Mouse (Mus musculus): ENCODE results near the gene Tbc1d1. TPM values are rescaled to one million over a fixed set of nuclear protein-coding genes. Genes with fewer than 3 reads are reported as not detected.

The Tbc1d1 gene
- polyA plus RNA-seq, 1 experiment from 2014 or later, result 27.4 TPM

- 56% methylated on average over 11 of the region's 11 CpGs for WGBS
- H3K9ac ChIP-seq (ENCODE audit: low read length), result no peak overlapping the region
- H3K4me1 ChIP-seq (ENCODE audit: control insufficient read depth, insufficient read depth, low read length), result peaks cover 13% of the 10 kb centered on the region
- H3K27ac ChIP-seq (ENCODE audit: low read length), result no peak overlapping the region
- no peak overlapping the region for H3K4me2 ChIP-seq (ENCODE audit: low read depth, low read length)
- peaks cover 5% of the 10 kb centered on the region for H3K36me3 ChIP-seq (ENCODE audit: control insufficient read depth, insufficient read depth)
- no peak overlapping the region for H3K4me3 ChIP-seq (ENCODE audit: low read length)
- H3K9me3 ChIP-seq (replicated peaks; ENCODE audit: control insufficient read depth, low read length), result peaks cover 9% of the 10 kb centered on the region
- ATAC-seq (replicated peaks; ENCODE audit: extremely low read depth, insufficient read depth, low FRiP score), result no peak
- H3K27me3 ChIP-seq (ENCODE audit: control insufficient read depth, insufficient read depth, low read length), result no peaks in the 10 kb centered on the region
Measured at GRCm38 (mm10) chr5:64193353-64193752, 37.2 kb downstream of the Tbc1d1 start.

- H3K27me3 ChIP-seq (ENCODE audit: control insufficient read depth, insufficient read depth, low read length), result no peaks in the 10 kb centered on the region
- no peak overlapping the region for H3K27ac ChIP-seq (ENCODE audit: low read length)
- H3K4me2 ChIP-seq (ENCODE audit: low read depth, low read length), result no peak overlapping the region
- peaks cover 13% of the 10 kb centered on the region for H3K4me1 ChIP-seq (ENCODE audit: control insufficient read depth, insufficient read depth, low read length)
- peaks cover 2% of the 10 kb centered on the region for H3K9me3 ChIP-seq (replicated peaks; ENCODE audit: control insufficient read depth, low read length)
- 90% methylated on average over 1 of the region's 1 CpGs for WGBS
- no peaks in the 10 kb centered on the region; the same call in 1 of the 2 replicates for H3K36me3 ChIP-seq (ENCODE audit: control insufficient read depth, insufficient read depth)
- ATAC-seq (replicated peaks; ENCODE audit: extremely low read depth, insufficient read depth, low FRiP score), result 0 out of 2 replicates have a peak, but pooled peaks have one; percentile 21
- no peak overlapping the region for H3K9ac ChIP-seq (ENCODE audit: low read length)
- no peak overlapping the region for H3K4me3 ChIP-seq (ENCODE audit: low read length)
Measured at GRCm38 (mm10) chr5:64196250-64196865, 40.3 kb downstream of the Tbc1d1 start.

DNA sequence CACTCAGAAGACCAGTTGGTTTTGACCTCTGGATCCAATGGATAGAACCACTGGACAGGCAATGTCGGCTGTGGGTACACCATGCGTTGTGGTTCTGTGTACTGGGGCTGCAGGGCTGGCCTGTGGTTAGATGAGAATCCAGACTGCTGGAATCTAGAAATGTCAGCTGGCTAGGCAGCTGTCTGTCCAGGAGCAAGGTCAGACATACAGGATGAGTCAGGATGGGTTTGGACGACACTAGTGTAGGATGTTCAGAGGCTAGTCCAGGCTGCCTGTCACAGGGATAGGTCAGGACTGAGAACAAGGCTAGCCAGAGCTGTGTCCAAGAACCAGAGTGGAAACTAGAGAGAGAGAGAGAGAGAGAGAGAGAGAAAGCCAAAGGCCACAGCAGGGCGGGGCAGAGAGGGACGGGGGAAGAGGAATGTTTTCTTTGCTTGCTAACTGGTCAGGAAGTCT lies 40.8 kb downstream of the Tbc1d1 start:
- ATAC-seq (replicated peaks; ENCODE audit: extremely low read depth, insufficient read depth, low FRiP score), result peak; percentile 53
- Histone ChIP-seq H3K27me3 (ENCODE audit: control insufficient read depth, insufficient read depth, low read length) (no peaks in the 10 kb centered on the region), H3K27ac (ENCODE audit: low read length) (no peak overlapping the region), H3K4me2 (ENCODE audit: low read depth, low read length) (no peak overlapping the region), H3K4me1 (ENCODE audit: control insufficient read depth, insufficient read depth, low read length) (peaks cover 13% of the 10 kb centered on the region), H3K9ac (ENCODE audit: low read length) (no peak overlapping the region), H3K4me3 (ENCODE audit: low read length) (no peak overlapping the region), H3K9me3 (replicated peaks; ENCODE audit: control insufficient read depth, low read length) (no peaks in the 10 kb centered on the region; the same call in 1 of the 2 replicates), H3K36me3 (ENCODE audit: control insufficient read depth, insufficient read depth) (no peaks in the 10 kb centered on the region)
- WGBS, result 61% methylated on average over 5 of the region's 5 CpGs

DNA sequence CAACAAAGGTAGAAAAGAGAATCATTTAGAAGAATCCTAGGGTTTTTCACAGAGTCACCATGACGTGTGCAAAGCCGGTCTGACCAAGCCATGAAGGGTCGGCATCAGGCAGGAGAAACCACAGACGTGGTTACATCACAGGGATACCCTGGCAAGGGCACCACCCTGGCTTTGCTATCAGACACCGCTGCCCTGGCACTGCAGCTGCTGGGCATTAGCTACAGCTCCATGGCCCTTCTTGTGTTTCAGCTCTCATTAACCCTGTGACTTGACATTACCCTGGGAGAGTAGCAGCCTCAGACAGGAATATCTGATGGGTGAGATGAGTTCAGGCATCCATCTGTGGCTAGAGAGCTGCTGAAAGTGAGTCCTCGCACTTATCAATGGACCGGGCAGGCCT lies 42.5 kb downstream of the Tbc1d1 start:
- Histone ChIP-seq H3K27ac (ENCODE audit: low read length) (no peak overlapping the region), H3K4me2 (ENCODE audit: low read depth, low read length) (no peak overlapping the region), H3K4me3 (ENCODE audit: low read length) (no peak overlapping the region), H3K9me3 (replicated peaks; ENCODE audit: control insufficient read depth, low read length) (no peaks in the 10 kb centered on the region), H3K36me3 (ENCODE audit: control insufficient read depth, insufficient read depth) (no peaks in the 10 kb centered on the region), H3K9ac (ENCODE audit: low read length) (no peak overlapping the region), H3K4me1 (ENCODE audit: control insufficient read depth, insufficient read depth, low read length) (peaks cover 13% of the 10 kb centered on the region), H3K27me3 (ENCODE audit: control insufficient read depth, insufficient read depth, low read length) (no peaks in the 10 kb centered on the region)
- WGBS, result 86% methylated on average over 7 of the region's 7 CpGs
- no peak for ATAC-seq (replicated peaks; ENCODE audit: extremely low read depth, insufficient read depth, low FRiP score)

DNA sequence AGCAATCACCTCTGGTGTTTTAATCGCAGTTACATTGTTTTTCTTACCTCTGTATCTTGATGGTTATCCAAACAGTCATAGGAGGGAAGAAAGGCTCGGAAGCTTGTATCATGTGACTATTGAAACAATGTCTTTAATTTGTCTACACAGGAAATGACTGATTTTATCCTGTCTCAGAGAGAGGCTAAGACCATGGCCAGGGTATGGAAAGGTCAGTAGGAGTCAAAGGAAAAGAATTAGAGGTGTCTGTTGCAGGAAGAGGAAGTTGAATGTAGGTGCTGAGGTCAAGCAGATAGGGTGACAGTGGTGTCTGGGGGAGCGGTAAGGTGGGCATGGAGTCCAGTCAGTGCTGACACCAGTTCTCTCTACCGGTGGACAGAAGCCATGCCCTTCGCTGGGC lies 45.0 kb downstream of the Tbc1d1 start:
- WGBS, result 49% methylated on average over 5 of the region's 5 CpGs
- Histone ChIP-seq H3K4me2 (ENCODE audit: low read depth, low read length) (no peak overlapping the region), H3K36me3 (ENCODE audit: control insufficient read depth, insufficient read depth) (no peaks in the 10 kb centered on the region), H3K9ac (ENCODE audit: low read length) (no peak overlapping the region), H3K4me1 (ENCODE audit: control insufficient read depth, insufficient read depth, low read length) (peaks cover 11% of the 10 kb centered on the region), H3K27me3 (ENCODE audit: control insufficient read depth, insufficient read depth, low read length) (no peaks in the 10 kb centered on the region), H3K27ac (ENCODE audit: low read length) (no peak overlapping the region), H3K9me3 (replicated peaks; ENCODE audit: control insufficient read depth, low read length) (no peaks in the 10 kb centered on the region), H3K4me3 (ENCODE audit: low read length) (no peak overlapping the region)
- no peak for ATAC-seq (replicated peaks; ENCODE audit: extremely low read depth, insufficient read depth, low FRiP score)

GRCm38 (mm10) chr5:64202306-64202705 lies 46.2 kb downstream of the Tbc1d1 start:
- Histone ChIP-seq H3K36me3 (ENCODE audit: control insufficient read depth, insufficient read depth) (no peaks in the 10 kb centered on the region), H3K4me1 (ENCODE audit: control insufficient read depth, insufficient read depth, low read length) (0 out of 2 replicates have a peak, but pooled peaks cover 1% of the 10 kb centered on the region), H3K27ac (ENCODE audit: low read length) (no peak overlapping the region), H3K27me3 (ENCODE audit: control insufficient read depth, insufficient read depth, low read length) (no peaks in the 10 kb centered on the region), H3K9ac (ENCODE audit: low read length) (no peak overlapping the region), H3K9me3 (replicated peaks; ENCODE audit: control insufficient read depth, low read length) (no peaks in the 10 kb centered on the region), H3K4me3 (ENCODE audit: low read length) (no peak overlapping the region), H3K4me2 (ENCODE audit: low read depth, low read length) (no peak overlapping the region)
- 35% methylated on average over 2 of the region's 2 CpGs for WGBS
- ATAC-seq (replicated peaks; ENCODE audit: extremely low read depth, insufficient read depth, low FRiP score), result no peak

- WGBS, result 84% methylated on average over 3 of the region's 3 CpGs
- no peak for ATAC-seq (replicated peaks; ENCODE audit: extremely low read depth, insufficient read depth, low FRiP score)
Measured at GRCm38 (mm10) chr5:64205610-64206009, 49.5 kb downstream of the Tbc1d1 start.

DNA sequence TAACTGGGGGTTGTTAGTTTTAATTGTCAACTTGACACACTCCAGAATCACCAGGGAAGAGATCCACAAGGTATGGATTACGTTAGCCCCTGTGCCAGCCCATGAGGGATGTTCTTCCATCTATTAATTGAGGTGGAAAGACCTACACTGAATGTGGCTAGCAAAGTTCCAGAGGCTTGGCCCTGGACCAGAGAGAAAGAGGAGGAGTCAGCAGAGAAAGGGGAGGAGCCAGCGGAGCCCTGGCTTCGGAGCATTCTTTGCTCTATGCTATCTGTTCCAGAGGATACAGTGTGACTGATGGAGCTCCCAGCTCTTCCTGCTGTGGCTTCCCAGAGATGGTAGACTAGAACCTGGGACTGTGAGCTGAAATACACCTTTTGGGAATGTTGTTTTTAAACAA lies 50.3 kb downstream of the Tbc1d1 start:
- Histone ChIP-seq H3K9ac (ENCODE audit: low read length) (no peak overlapping the region), H3K36me3 (ENCODE audit: control insufficient read depth, insufficient read depth) (no peaks in the 10 kb centered on the region), H3K27ac (ENCODE audit: low read length) (no peak overlapping the region), H3K4me3 (ENCODE audit: low read length) (no peak overlapping the region), H3K4me1 (ENCODE audit: control insufficient read depth, insufficient read depth, low read length) (peaks cover 5% of the 10 kb centered on the region; the same call in 1 of the 2 replicates), H3K9me3 (replicated peaks; ENCODE audit: control insufficient read depth, low read length) (no peaks in the 10 kb centered on the region), H3K27me3 (ENCODE audit: control insufficient read depth, insufficient read depth, low read length) (no peaks in the 10 kb centered on the region), H3K4me2 (ENCODE audit: low read depth, low read length) (no peak overlapping the region)
- 62% methylated on average over 3 of the region's 3 CpGs for WGBS
- ATAC-seq (replicated peaks; ENCODE audit: extremely low read depth, insufficient read depth, low FRiP score), result no peak

More at GRCm38 (mm10) chr5:64205610-64206009, 49.5 kb downstream of the Tbc1d1 start:
- Histone ChIP-seq H3K4me2 (ENCODE audit: low read depth, low read length) (no peak overlapping the region), H3K27ac (ENCODE audit: low read length) (no peak overlapping the region), H3K9ac (ENCODE audit: low read length) (no peak overlapping the region), H3K9me3 (replicated peaks; ENCODE audit: control insufficient read depth, low read length) (no peaks in the 10 kb centered on the region), H3K27me3 (ENCODE audit: control insufficient read depth, insufficient read depth, low read length) (no peaks in the 10 kb centered on the region), H3K4me1 (ENCODE audit: control insufficient read depth, insufficient read depth, low read length) (peaks cover 5% of the 10 kb centered on the region; the same call in 1 of the 2 replicates), H3K4me3 (ENCODE audit: low read length) (no peak overlapping the region), H3K36me3 (ENCODE audit: control insufficient read depth, insufficient read depth) (no peaks in the 10 kb centered on the region)

GRCm38 (mm10) chr5:64206875-64207274 lies 50.8 kb downstream of the Tbc1d1 start:
- no peak overlapping the region for H3K4me3 ChIP-seq (ENCODE audit: low read length)
- H3K27ac ChIP-seq (ENCODE audit: low read length), result no peak overlapping the region
- H3K4me1 ChIP-seq (ENCODE audit: control insufficient read depth, insufficient read depth, low read length), result peaks cover 7% of the 10 kb centered on the region
- H3K36me3 ChIP-seq (ENCODE audit: control insufficient read depth, insufficient read depth), result no peaks in the 10 kb centered on the region
- H3K27me3 ChIP-seq (ENCODE audit: control insufficient read depth, insufficient read depth, low read length), result no peaks in the 10 kb centered on the region
- 55% methylated on average over 8 of the region's 8 CpGs for WGBS
- no peaks in the 10 kb centered on the region for H3K9me3 ChIP-seq (replicated peaks; ENCODE audit: control insufficient read depth, low read length)
- ATAC-seq (replicated peaks; ENCODE audit: extremely low read depth, insufficient read depth, low FRiP score), result no peak
- H3K4me2 ChIP-seq (ENCODE audit: low read depth, low read length), result no peak overlapping the region
- H3K9ac ChIP-seq (ENCODE audit: low read length), result no peak overlapping the region

All from heart, embryonic 16.5 days (tissue).